Mouse (Mus musculus): ENCODE data around the gene Gmpr2.
A peak's percentile ranks its signal among the peaks of the same experiment; 100 is the strongest.

Gene Gmpr2

DNA sequence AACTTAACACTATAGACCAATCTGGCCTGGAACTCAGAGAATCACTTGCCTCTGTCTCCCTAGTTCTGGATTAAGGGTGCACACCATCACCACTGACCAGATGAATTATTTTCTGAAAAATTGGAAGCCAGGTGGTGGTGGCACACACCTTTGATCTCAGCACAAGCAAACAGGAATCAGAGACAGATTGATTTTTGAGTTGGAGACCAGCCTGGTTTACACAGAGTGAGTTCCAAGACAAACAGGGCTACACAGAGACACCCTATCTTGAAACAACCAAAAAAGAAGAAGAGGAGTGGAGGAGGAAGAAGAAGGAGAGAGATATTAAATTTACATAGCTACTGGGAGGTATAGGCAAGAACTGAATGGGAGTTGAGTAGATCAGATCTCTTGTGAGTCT lies 54.5 kb downstream of the Gmpr2 start:
- DNase-seq = no peak

- peak; percentile 51 for DNase-seq
Measured at GRCm38 (mm10) chr14:55727889-55728685, 56.3 kb downstream of the Gmpr2 start.

All from lung, postnatal 36 days (tissue).